Mouse (Mus musculus) brown adipose tissue, adult 24 weeks (tissue): ENCODE results near the gene Mroh3. TPM values are rescaled to one million over a fixed set of nuclear protein-coding genes. Genes with fewer than 3 reads are reported as not detected.

Experiments used
- H3K27ac ChIP-seq: fragments of 200-500 bp; replicated peaks from 2 replicates; pipeline ENCODE4 v1.5.1; 2012; ENCODE audit warnings: low read depth, mild to moderate bottlenecking, low read length
- H3K4me1 ChIP-seq: fragments of 200-500 bp; 2 replicates; pipeline ENCODE4 v1.6.1; 2012; ENCODE audit warnings: low read length, mixed read lengths; ENCODE audit not compliant: control insufficient read depth, insufficient read depth, insufficient read length
- H3K4me3 ChIP-seq: fragments of 200-500 bp; 2 replicates; pipeline ENCODE4 v1.5.1; 2012; ENCODE audit warnings: low read depth, mild to moderate bottlenecking, low read length, moderate library complexity; ENCODE audit not compliant: insufficient read depth
- polyA plus RNA-seq: library from polyadenylated mRNA; stranded (reverse); fragments of >200 nt; gene quantifications from 2 replicates; pipeline ENCODE4 v1.2.4, GENCODE M21; 2012; ENCODE audit not compliant: missing spikeins, insufficient read depth, insufficient read length

The Mroh3 gene
- not detected in 2 replicates for polyA plus RNA-seq

GRCm38 (mm10) chr1:136212803-136213202 lies at the start of gene Mroh3:
Gene Mroh3, minus strand, starts transcription at chr1:136212828.
- no peak within 1 kb of the TSS for H3K4me3 ChIP-seq
- no peak within 1 kb of the TSS for H3K27ac ChIP-seq
- no peaks in the 10 kb centered on the region for H3K4me1 ChIP-seq

- H3K27ac ChIP-seq = no peak within 1 kb of the TSS
- H3K4me1 ChIP-seq = no peaks in the 10 kb centered on the region
- peak within 1 kb of the TSS; percentile 33 for H3K4me3 ChIP-seq
Observed at GRCm38 (mm10) chr1:136260635-136261238, 48.1 kb upstream of the Mroh3 start, which contains the start of gene Gpr25. Gene Gpr25, minus strand, starts transcription at chr1:136260873.

GRCm38 (mm10) chr1:136259893-136260634 lies 47.4 kb upstream of the Mroh3 start:
- Histone ChIP-seq H3K4me1 (no peaks in the 10 kb centered on the region), H3K27ac (no peak overlapping the region), H3K4me3 (peak overlapping the region; percentile 33)

- Histone ChIP-seq H3K4me1 (no peaks in the 10 kb centered on the region), H3K27ac (no peak overlapping the region), H3K4me3 (no peak overlapping the region; the same call in 1 of the 2 replicates)
Observed at GRCm38 (mm10) chr1:136259543-136259892, 46.9 kb upstream of the Mroh3 start.

GRCm38 (mm10) chr1:136258495-136258894 lies 45.9 kb upstream of the Mroh3 start:
- H3K4me3 ChIP-seq = no peak overlapping the region
- H3K4me1 ChIP-seq = no peaks in the 10 kb centered on the region
- no peak overlapping the region for H3K27ac ChIP-seq

GRCm38 (mm10) chr1:136255657-136256056 lies 43.0 kb upstream of the Mroh3 start:
- no peak overlapping the region for H3K4me3 ChIP-seq
- no peaks in the 10 kb centered on the region for H3K4me1 ChIP-seq
- no peak overlapping the region for H3K27ac ChIP-seq

GRCm38 (mm10) chr1:136255174-136255573 lies 42.5 kb upstream of the Mroh3 start:
- no peak overlapping the region for H3K4me3 ChIP-seq
- no peak overlapping the region for H3K27ac ChIP-seq
- H3K4me1 ChIP-seq = no peaks in the 10 kb centered on the region

- no peak overlapping the region for H3K4me3 ChIP-seq
- H3K4me1 ChIP-seq = no peaks in the 10 kb centered on the region
- no peak overlapping the region for H3K27ac ChIP-seq
Observed at GRCm38 (mm10) chr1:136254503-136255065, 42.0 kb upstream of the Mroh3 start.

- Histone ChIP-seq H3K4me1 (no peaks in the 10 kb centered on the region), H3K4me3 (no peak overlapping the region), H3K27ac (no peak overlapping the region)
Observed at GRCm38 (mm10) chr1:136253472-136253871, 40.8 kb upstream of the Mroh3 start.

GRCm38 (mm10) chr1:136249662-136250061 lies 37.0 kb upstream of the Mroh3 start:
- no peak overlapping the region for H3K4me3 ChIP-seq
- no peak overlapping the region for H3K27ac ChIP-seq
- no peaks in the 10 kb centered on the region for H3K4me1 ChIP-seq

- Histone ChIP-seq H3K27ac (no peak overlapping the region), H3K4me3 (no peak overlapping the region), H3K4me1 (no peaks in the 10 kb centered on the region)
Observed at GRCm38 (mm10) chr1:136247393-136247792, 34.8 kb upstream of the Mroh3 start.

GRCm38 (mm10) chr1:136244469-136244868 lies 31.8 kb upstream of the Mroh3 start:
- Histone ChIP-seq H3K27ac (no peak overlapping the region), H3K4me3 (no peak overlapping the region), H3K4me1 (no peaks in the 10 kb centered on the region)

- H3K4me3 ChIP-seq = no peak overlapping the region
- H3K4me1 ChIP-seq = no peaks in the 10 kb centered on the region
- H3K27ac ChIP-seq = no peak overlapping the region
Observed at GRCm38 (mm10) chr1:136241801-136242200, 29.2 kb upstream of the Mroh3 start.

GRCm38 (mm10) chr1:136238495-136238894 lies 25.9 kb upstream of the Mroh3 start:
- Histone ChIP-seq H3K4me1 (no peaks in the 10 kb centered on the region), H3K4me3 (no peak overlapping the region), H3K27ac (no peak overlapping the region)

GRCm38 (mm10) chr1:136234595-136235092 lies 22.0 kb upstream of the Mroh3 start:
- H3K27ac ChIP-seq = no peak overlapping the region
- H3K4me3 ChIP-seq = peak overlapping the region; percentile 57
- H3K4me1 ChIP-seq = no peaks in the 10 kb centered on the region
